Mouse (Mus musculus) heart, adult 2 months (tissue): ENCODE results near the gene Olfr657. TPM values are rescaled to one million over a fixed set of nuclear protein-coding genes. Genes with fewer than 3 reads are reported as not detected.

Source experiments
- DNase-seq, 2 experiments: peaks; one replicate each; pipeline ENCODE4 v3.0.0; 2021
- H3K27ac ChIP-seq: fragments of 200-600 bp; 2 replicates; pipeline ENCODE4 v1.8.1; 2022
- H3K27me3 ChIP-seq: fragments of 200-500 bp; 2 replicates; pipeline ENCODE4 v1.6.1; 2012; ENCODE audit warnings: mild to moderate bottlenecking, low read length, inconsistent platforms, mixed read lengths; ENCODE audit not compliant: control insufficient read depth, insufficient read depth
- H3K36me3 ChIP-seq: fragments of 200-500 bp; 2 replicates; pipeline ENCODE4 v1.6.1; 2012; ENCODE audit warnings: low read length, inconsistent platforms; ENCODE audit not compliant: control insufficient read depth, insufficient read depth
- H3K4me1 ChIP-seq: fragments of 200-500 bp; 2 replicates; pipeline ENCODE4 v1.6.1; 2011; ENCODE audit warnings: low read length; ENCODE audit not compliant: control insufficient read depth, insufficient read depth
- H3K4me3 ChIP-seq: fragments of 200-600 bp; 2 replicates; pipeline ENCODE4 v1.8.1; 2022
- H3K79me2 ChIP-seq: fragments of 200-500 bp; replicated peaks from 2 replicates; pipeline ENCODE4 v1.6.1; 2012; ENCODE audit warnings: mild to moderate bottlenecking, inconsistent platforms, low read length, moderate library complexity, mixed read lengths; ENCODE audit not compliant: control insufficient read depth, insufficient read depth
- H3K9ac ChIP-seq: fragments of 200-500 bp; 2 replicates; pipeline ENCODE4 v1.6.1; 2012; ENCODE audit warnings: low read depth, mild to moderate bottlenecking, control low read depth, inconsistent platforms, low read length, mixed read lengths
- CTCF ChIP-seq: fragments of 200-600 bp; IDR thresholded peaks from 2 replicates; pipeline ENCODE4 v1.8.1; 2022; ENCODE audit warnings: antibody characterized with exemption, mild to moderate bottlenecking, moderate library complexity
- EP300 ChIP-seq: fragments of 200-500 bp; IDR thresholded peaks from 2 replicates; pipeline ENCODE4 v1.6.1; 2011; ENCODE audit warnings: low read depth, low read length, control low read depth; ENCODE audit not compliant: insufficient read depth
- POLR2A ChIP-seq: fragments of 200-500 bp; IDR thresholded peaks from 2 replicates; pipeline ENCODE4 v1.6.1; 2011; ENCODE audit warnings: mild to moderate bottlenecking, low read depth, low read length, control low read depth; ENCODE audit not compliant: insufficient read depth
- WGBS: fragments of 180-500 bp; shearing (Covaris S2); methylation state at CpG from one replicate; pipeline ENCODE4 v1.1.7; 2018; 5-methylcytosine and 5-hydroxymethylcytosine counted together
- intact Hi-C: fragments of 180-260 bp; cut with DNase I; formaldehyde crosslinking; loops from one replicate; pipeline ENCODE4 v1.15.1; 2025
- long read RNA-seq: library from polyadenylated mRNA; stranded (forward); transcript quantifications from one replicate; pipeline ENCODE4 v2.0.0, GENCODE M21; 2021
- polyA plus RNA-seq: library from polyadenylated mRNA; depleted of rRNA; stranded (reverse); fragments of >200 nt; gene quantifications from 2 replicates; pipeline ENCODE4 v1.2.3, GENCODE M21; 2012; rRNA removed
- total RNA-seq, 2 experiments: library from RNA; stranded (reverse); gene quantifications; 2 replicates each; pipeline ENCODE4 v1.2.3; 2021

Gene Olfr657
- total RNA-seq = not detected
- polyA plus RNA-seq = not detected in 2 replicates
- long read RNA-seq = 0 reads

- no peak for DNase-seq
- no peak for TF ChIP-seq POLR2A
- no peak for TF ChIP-seq EP300
- TF ChIP-seq CTCF = no peak
- Histone ChIP-seq H3K27me3 (no peaks in the 10 kb centered on the region), H3K9ac (no peak within 1 kb of the TSS), H3K4me3 (no peak within 1 kb of the TSS), H3K36me3 (no peaks in the 10 kb centered on the region), H3K79me2 (no peaks in the 10 kb centered on the region), H3K27ac (no peak within 1 kb of the TSS), H3K4me1 (no peaks in the 10 kb centered on the region)
- intact Hi-C loops = no loop called here
Observed at GRCm38 (mm10) chr7:104624494-104624893, at the start of gene Olfr657. Olfr657 (plus strand) TSS chr7:104624794.

DNA sequence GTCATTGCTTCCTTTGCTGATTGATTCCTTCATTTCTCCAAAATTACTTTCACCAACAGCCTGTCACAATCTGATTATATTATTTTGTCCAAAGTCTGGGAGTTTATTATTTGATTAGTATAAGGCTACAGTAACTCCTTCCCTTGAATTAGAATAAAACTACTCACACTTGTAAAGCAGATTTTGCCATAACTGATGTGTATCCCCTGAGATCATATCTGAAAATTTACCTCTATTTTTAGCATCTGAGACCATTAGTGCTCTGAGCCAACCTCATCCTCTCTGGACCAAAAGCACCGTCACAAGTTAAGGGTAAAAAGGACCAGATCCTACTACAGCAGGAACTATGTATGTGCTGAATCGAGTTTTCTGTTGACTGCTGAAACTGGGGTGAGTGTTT, 47.6 kb upstream of the Olfr657 start, which contains the start of gene Olfr653:
Gene Olfr653, plus strand, starts transcription at position 301 of the 400 bp plus-strand sequence.
- no peaks in the 10 kb centered on the region for H3K36me3 ChIP-seq
- WGBS = 22% methylated on average over 2 of the region's 2 CpGs
- H3K4me1 ChIP-seq = no peaks in the 10 kb centered on the region
- no peak within 1 kb of the TSS for H3K9ac ChIP-seq
- TF ChIP-seq CTCF (no peak), POLR2A (no peak), EP300 (no peak)
- no peaks in the 10 kb centered on the region for H3K79me2 ChIP-seq
- intact Hi-C loops = no loop called here
- no peak within 1 kb of the TSS for H3K27ac ChIP-seq
- no peak within 1 kb of the TSS for H3K4me3 ChIP-seq
- no peak for DNase-seq
- H3K27me3 ChIP-seq = no peaks in the 10 kb centered on the region

DNA sequence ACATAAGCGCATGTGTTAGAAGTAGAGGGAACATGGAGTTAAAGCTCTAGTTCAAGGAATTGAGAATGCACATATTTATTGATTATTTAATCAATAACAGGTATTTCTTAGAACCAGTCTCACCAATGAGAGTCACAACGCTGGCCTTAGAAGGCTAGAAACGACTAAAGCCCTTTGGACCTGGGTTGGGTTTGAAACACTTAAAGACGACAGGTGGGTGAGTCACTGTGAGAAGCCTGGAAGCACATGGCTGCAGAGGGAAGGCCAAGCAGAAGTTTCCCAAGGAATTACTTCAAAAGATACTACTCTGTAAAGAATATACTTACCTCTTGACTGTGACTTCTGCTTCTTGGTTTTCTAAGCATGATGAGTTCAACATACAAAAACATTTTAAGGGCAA, 43.7 kb upstream of the Olfr657 start:
- 85% methylated on average over 4 of the region's 4 CpGs for WGBS
- no peak for DNase-seq
- intact Hi-C loops = no loop called here

DNA sequence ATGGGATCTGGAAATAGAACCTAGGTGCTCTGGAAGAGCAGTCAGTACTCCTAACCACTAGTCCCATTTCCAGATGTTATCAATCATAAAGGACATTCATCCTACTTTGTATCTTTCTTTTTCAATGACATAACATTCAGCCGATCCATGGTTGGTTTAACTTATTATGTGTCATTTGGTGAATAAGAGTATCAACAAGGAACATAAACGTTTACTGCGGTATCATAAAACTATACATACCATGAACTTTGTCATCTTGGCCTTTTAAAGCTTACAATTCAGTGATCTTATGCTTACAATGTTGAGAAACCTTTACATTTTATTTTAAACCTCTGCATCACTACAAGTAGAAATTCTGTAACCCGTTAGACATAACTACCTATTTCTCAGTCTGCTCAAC, 43.2 kb upstream of the Olfr657 start:
- no peak overlapping the region for H3K4me3 ChIP-seq
- WGBS = 79% methylated on average over 4 of the region's 4 CpGs
- intact Hi-C loops = no loop called here
- no peak for DNase-seq
- no peaks in the 10 kb centered on the region for H3K36me3 ChIP-seq
- H3K79me2 ChIP-seq = no peaks in the 10 kb centered on the region
- no peaks in the 10 kb centered on the region for H3K27me3 ChIP-seq
- no peak for TF ChIP-seq POLR2A
- no peak for TF ChIP-seq EP300
- no peak for TF ChIP-seq CTCF
- no peaks in the 10 kb centered on the region for H3K4me1 ChIP-seq
- H3K27ac ChIP-seq = no peak overlapping the region
- H3K9ac ChIP-seq = no peak overlapping the region

More for the DNA sequence above, 43.7 kb upstream of the Olfr657 start:
- Histone ChIP-seq H3K4me1 (no peaks in the 10 kb centered on the region), H3K79me2 (no peaks in the 10 kb centered on the region), H3K9ac (no peak overlapping the region), H3K27me3 (no peaks in the 10 kb centered on the region), H3K36me3 (no peaks in the 10 kb centered on the region), H3K4me3 (no peak overlapping the region), H3K27ac (no peak overlapping the region)
- TF ChIP-seq CTCF (no peak), EP300 (no peak), POLR2A (no peak)

- no peak for TF ChIP-seq EP300
- TF ChIP-seq POLR2A = no peak
- no peak for TF ChIP-seq CTCF
- Histone ChIP-seq H3K27me3 (no peaks in the 10 kb centered on the region), H3K36me3 (no peaks in the 10 kb centered on the region), H3K4me1 (no peaks in the 10 kb centered on the region), H3K79me2 (no peaks in the 10 kb centered on the region), H3K4me3 (no peak within 1 kb of the TSS), H3K9ac (no peak within 1 kb of the TSS), H3K27ac (no peak within 1 kb of the TSS)
- intact Hi-C loops = no loop called here
- WGBS = 76% methylated on average over 4 of the region's 4 CpGs
- no peak for DNase-seq
Observed at GRCm38 (mm10) chr7:104586725-104587124, 37.9 kb upstream of the Olfr657 start, which contains the start of gene Olfr654. Olfr654 (plus strand) TSS chr7:104587025.

DNA sequence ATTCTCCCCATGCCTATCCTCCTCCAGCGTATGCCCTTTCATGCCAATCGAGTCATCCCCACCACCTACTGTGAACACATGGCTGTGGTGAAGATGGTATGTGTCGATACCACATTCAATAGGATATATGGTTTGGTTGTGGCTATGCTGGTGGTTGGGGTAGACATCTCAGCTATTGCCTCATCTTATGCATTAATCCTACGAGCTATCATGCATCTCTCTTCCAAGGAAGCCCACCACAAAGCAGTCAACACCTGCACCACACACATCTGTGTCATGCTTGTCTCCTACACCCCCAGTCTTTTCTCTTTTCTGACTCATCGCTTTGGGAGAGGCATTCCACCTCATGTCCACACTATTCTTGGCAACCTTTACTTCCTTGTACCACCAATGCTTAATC, 36.3 kb upstream of the Olfr657 start:
- intact Hi-C loops = no loop called here
- Histone ChIP-seq H3K4me1 (no peaks in the 10 kb centered on the region), H3K27ac (no peak overlapping the region), H3K4me3 (no peak overlapping the region), H3K9ac (no peak overlapping the region), H3K36me3 (no peaks in the 10 kb centered on the region), H3K27me3 (no peaks in the 10 kb centered on the region), H3K79me2 (no peaks in the 10 kb centered on the region)
- no peak for DNase-seq
- TF ChIP-seq EP300 = no peak
- TF ChIP-seq POLR2A = no peak
- no peak for TF ChIP-seq CTCF
- 75% methylated on average over 5 of the region's 5 CpGs for WGBS
